Mouse (Mus musculus) spleen, postnatal 14 days (tissue): Measurements from ENCODE around the gene Slc39a9.

Experiments
- DNase-seq, 2 experiments: peaks; one replicate each; pipeline ENCODE4 v3.0.0; 2021 to 2022; ENCODE audit warnings: low spot score in 2 of 2

Gene Slc39a9

GRCm38 (mm10) chr12:80643693-80644505, at the start of gene Slc39a9, which contains the start of gene Erh:
Gene Slc39a9, plus strand, starts transcription at chr12:80643883.
Gene Erh, minus strand, starts transcription at chr12:80644341.
- peak; percentile 83 to 86 for DNase-seq

GRCm38 (mm10) chr12:80594141-80594540, 49.5 kb upstream of the Slc39a9 start:
- DNase-seq, result peak; percentile 9 to 25

- no peak for DNase-seq
Observed at GRCm38 (mm10) chr12:80594781-80595180, 48.9 kb upstream of the Slc39a9 start.

- no peak for DNase-seq
Observed at GRCm38 (mm10) chr12:80595566-80595965, 48.1 kb upstream of the Slc39a9 start.

- no peak for DNase-seq
Observed at GRCm38 (mm10) chr12:80595968-80596367, 47.7 kb upstream of the Slc39a9 start.

GRCm38 (mm10) chr12:80598236-80598635, 45.4 kb upstream of the Slc39a9 start:
- no peak for DNase-seq

- DNase-seq, result no peak
Observed at GRCm38 (mm10) chr12:80598756-80599155, 44.9 kb upstream of the Slc39a9 start.

- DNase-seq, result no peak
Observed at GRCm38 (mm10) chr12:80601597-80602269, 42.0 kb upstream of the Slc39a9 start.

- DNase-seq, result no peak
Observed at GRCm38 (mm10) chr12:80602432-80602831, 41.3 kb upstream of the Slc39a9 start.

- DNase-seq, result no peak
Observed at GRCm38 (mm10) chr12:80603566-80603965, 40.1 kb upstream of the Slc39a9 start.

- DNase-seq, result no peak
Observed at GRCm38 (mm10) chr12:80604218-80604617, 39.5 kb upstream of the Slc39a9 start.

GRCm38 (mm10) chr12:80608576-80608975, 35.1 kb upstream of the Slc39a9 start:
- no peak for DNase-seq

GRCm38 (mm10) chr12:80609928-80610327, 33.8 kb upstream of the Slc39a9 start:
- no peak for DNase-seq

- DNase-seq, result no peak
Observed at GRCm38 (mm10) chr12:80612113-80612791, 31.4 kb upstream of the Slc39a9 start.

GRCm38 (mm10) chr12:80615371-80616257, 28.1 kb upstream of the Slc39a9 start:
- no peak for DNase-seq

- no peak for DNase-seq
Observed at GRCm38 (mm10) chr12:80620501-80620900, 23.2 kb upstream of the Slc39a9 start.

GRCm38 (mm10) chr12:80631790-80632189, 11.9 kb upstream of the Slc39a9 start:
- DNase-seq, result no peak

- DNase-seq, result peak; percentile 59 to 72
Observed at GRCm38 (mm10) chr12:80642725-80643692, 674 bp upstream of the Slc39a9 start.

- DNase-seq, result no peak
Observed at GRCm38 (mm10) chr12:80644506-80644868, 804 bp downstream of the Slc39a9 start.

GRCm38 (mm10) chr12:80646377-80646776, 2.7 kb downstream of the Slc39a9 start:
- DNase-seq, result no peak
